Mouse (Mus musculus) thymus, postnatal 0 days (tissue): Measurements from ENCODE around the gene Cblb. TPM values are rescaled to one million over a fixed set of nuclear protein-coding genes. Genes with fewer than 3 reads are reported as not detected.
A peak's percentile ranks its signal among the peaks of the same experiment; 100 is the strongest.

Experiments used
- DNase-seq: peaks from one replicate; pipeline ENCODE4 v3.0.0-alpha.2; 2015; ENCODE audit warnings: low spot score
- polyA plus RNA-seq: library from polyadenylated mRNA; unstranded; fragments of >200 nt; fragmentation: Nextera tagmentation; extraction: Ambion mirVana; gene quantifications from 2 replicates; pipeline ENCODE4 v1.2.1, GENCODE M21; 2015

Cblb gene
- polyA plus RNA-seq, 1 experiment from 2014 or later, result 8.9 TPM

DNA sequence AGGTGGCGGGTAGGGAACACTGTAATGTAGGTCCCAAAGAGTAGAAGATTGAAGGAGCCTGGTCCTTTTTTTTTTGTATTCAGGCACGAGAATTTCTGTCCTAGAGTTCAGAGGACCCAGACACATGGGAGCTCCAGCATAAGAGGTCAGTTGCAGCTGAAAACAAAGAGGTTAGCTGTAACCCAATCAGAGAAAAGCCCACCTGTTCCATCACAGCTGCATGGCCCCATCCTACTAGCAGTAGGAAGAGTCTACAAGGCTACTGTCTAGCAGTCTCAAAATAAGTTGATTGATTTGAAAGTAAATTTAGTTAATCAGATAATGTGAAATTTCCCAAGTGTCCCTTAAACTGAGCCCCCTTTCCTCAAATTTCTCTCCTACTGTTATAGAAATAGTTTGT, 40.3 kb downstream of the Cblb start:
- no peak for DNase-seq

GRCm38 (mm10) chr16:52071766-52072209, 40.8 kb downstream of the Cblb start:
- no peak for DNase-seq

- DNase-seq, result no peak
Observed at GRCm38 (mm10) chr16:52076652-52077051, 45.6 kb downstream of the Cblb start.

- DNase-seq, result no peak
Observed at GRCm38 (mm10) chr16:52077901-52078300, 46.9 kb downstream of the Cblb start.

- DNase-seq, result no peak
Observed at GRCm38 (mm10) chr16:52078758-52079474, 47.9 kb downstream of the Cblb start.

- no peak for DNase-seq
Observed at GRCm38 (mm10) chr16:52079475-52079823, 48.4 kb downstream of the Cblb start.

- DNase-seq, result no peak
Observed at GRCm38 (mm10) chr16:52080619-52081395, 49.8 kb downstream of the Cblb start.

DNA sequence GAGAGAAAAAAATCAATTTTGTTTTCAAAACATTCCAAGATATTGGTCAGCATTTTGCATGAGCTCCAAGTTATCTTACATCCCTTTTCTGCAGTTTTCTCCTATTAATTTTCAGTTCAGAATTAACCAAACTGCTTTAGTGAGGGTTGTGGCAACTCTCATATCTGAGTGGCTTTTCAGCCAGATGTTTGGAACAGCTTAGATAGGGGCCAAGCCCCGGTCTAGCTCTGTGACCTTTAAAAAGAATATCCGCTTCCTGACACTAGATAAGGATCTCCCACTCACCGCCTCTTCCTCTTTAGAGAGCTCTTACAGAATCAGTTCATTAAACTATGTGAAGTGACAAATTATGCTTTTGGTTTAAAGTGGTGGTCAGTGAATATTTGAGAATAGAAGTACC, 50.7 kb downstream of the Cblb start:
- peak; percentile 65 for DNase-seq

- DNase-seq, result peak; percentile 20
Observed at GRCm38 (mm10) chr16:52086793-52087450, 55.9 kb downstream of the Cblb start.

DNA sequence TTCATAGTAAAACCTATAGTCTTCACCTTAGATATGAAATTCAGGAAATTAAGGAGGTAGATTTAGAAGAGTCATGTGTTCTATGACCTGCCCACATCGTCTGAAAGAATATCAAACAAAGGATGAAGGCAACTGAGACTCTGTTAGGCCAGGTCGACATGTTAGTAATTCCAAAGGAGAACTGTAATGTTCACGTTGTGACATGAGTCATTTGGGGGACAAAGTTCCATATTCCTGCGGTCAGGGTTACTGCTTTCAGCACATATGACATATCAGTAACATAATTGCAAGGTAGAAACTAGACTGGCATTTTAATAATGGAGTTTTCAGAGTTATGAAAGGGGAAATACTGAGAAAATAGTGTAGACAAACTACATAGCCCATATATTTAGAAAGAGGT, 58.3 kb downstream of the Cblb start:
- DNase-seq, result no peak

- peak; percentile 30 for DNase-seq
Observed at GRCm38 (mm10) chr16:52090899-52091298, 59.9 kb downstream of the Cblb start.

GRCm38 (mm10) chr16:52093325-52094253, 62.6 kb downstream of the Cblb start:
- DNase-seq, result no peak

GRCm38 (mm10) chr16:52094735-52095459, 63.9 kb downstream of the Cblb start:
- DNase-seq, result no peak

GRCm38 (mm10) chr16:52095643-52096042, 64.6 kb downstream of the Cblb start:
- DNase-seq, result no peak

- no peak for DNase-seq
Observed at GRCm38 (mm10) chr16:52100466-52100865, 69.4 kb downstream of the Cblb start.

DNA sequence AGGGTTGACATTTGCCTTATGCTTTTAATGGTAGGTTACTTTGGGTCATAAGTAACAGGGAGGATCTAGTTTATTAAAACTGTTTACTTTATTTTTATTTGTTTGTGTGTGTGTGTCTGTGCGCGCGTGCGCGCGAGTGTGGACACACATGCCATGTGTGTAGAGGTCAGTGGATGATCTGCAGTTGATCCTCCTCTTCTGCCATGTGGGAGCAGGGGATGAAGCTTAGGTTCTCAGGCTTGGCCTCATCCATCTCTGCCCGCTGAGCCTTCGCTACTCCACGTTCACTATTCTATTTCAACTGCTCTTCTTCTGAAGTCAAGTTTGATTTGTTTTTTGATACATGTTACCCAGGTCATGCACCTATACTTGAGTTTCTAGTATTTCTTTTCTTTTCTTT, 73.6 kb downstream of the Cblb start:
- no peak for DNase-seq

DNA sequence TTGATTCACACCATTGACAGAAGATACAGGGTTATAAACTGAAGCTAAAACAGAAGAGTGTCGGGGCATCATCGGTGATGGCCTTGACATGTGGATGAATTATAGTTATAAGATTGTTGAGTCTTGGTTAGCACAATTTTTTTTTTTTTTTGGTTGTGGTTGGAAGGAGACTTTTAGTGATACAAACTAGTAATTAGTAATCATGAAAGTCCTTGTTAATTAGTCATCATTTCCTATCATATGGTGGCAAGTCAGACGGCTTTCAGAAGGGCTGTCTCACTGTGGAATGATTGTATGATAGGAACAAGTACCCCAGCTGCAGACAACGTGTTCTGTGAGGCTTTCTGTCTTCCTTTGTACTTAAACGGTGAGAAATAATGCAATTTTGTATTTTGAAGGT, 76.8 kb downstream of the Cblb start:
- no peak for DNase-seq

- DNase-seq, result no peak
Observed at GRCm38 (mm10) chr16:52114473-52114872, 83.4 kb downstream of the Cblb start.

GRCm38 (mm10) chr16:52119003-52119402, 88.0 kb downstream of the Cblb start:
- DNase-seq, result no peak

DNA sequence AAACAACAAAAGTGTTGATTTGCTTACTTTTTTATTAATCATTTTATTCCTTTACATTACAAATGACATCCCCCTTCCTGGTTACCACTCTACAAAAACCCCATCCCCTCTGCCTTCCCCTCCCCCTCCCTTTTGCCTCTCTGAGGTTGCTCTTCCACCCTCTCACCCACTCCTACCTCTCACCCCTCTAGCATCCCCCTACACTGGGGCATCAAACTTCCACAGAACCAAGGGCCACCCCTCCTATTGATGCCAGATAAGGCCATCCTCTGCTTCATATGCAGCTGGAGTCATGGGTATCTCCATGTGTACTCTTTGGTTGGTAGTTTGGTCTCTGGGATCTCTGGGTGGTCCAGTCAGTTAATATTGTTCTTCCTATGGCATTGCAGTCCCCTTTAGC, 93.9 kb downstream of the Cblb start:
- no peak for DNase-seq

- no peak for DNase-seq
Observed at GRCm38 (mm10) chr16:52125896-52126295, 94.9 kb downstream of the Cblb start.
